Mouse (Mus musculus) hematopoietic multipotent progenitor cell, adult 10-12 weeks (in vitro differentiated cells): ENCODE measurements around the gene Kcnip2. TPM values are rescaled to one million over a fixed set of nuclear protein-coding genes. Genes with fewer than 3 reads are reported as not detected.

Experiments used
- polyA plus RNA-seq: library from polyadenylated mRNA; stranded (reverse); fragments of >175 nt; gene quantifications from 2 replicates; pipeline ENCODE4 v1.2.3, GENCODE M21; 2012; ENCODE audit warnings: low replicate concordance

Gene Kcnip2
- 0.56 and 0.98 TPM in 2 replicates for polyA plus RNA-seq

DNA sequence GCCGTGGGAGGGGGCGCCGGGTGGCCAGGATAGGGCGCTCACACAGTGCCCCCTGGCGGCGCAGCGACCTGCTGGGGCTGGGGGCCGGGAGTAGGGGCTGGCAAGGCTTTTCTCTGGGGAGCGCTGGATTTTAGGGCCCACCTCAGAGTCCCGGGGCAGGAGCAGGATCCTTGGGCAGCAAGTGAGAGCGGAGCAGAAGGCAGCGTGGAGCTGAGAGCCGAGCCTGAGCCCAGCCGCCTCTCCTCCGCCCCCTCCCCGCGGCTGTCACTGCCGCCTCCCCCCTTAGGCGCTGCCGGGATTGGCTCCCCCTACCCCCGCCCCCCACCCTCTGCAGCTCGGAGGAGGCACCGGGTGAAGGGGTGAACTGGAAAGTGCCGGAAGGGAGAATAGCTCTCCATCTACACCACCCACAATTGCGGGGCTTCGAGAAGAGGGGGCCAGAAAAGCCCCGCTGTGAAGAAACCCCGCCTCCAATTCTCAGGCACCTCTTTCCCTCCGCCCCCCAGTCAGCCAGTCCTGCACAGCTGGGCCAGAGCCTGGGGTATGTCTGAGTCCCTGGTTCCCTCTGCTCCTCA lies at the start of gene Kcnip2:
Gene Kcnip2 (minus strand): TSS at position 231 of the 575 bp plus-strand sequence.

GRCm38 (mm10) chr19:45783181-45783932 lies 32.5 kb downstream of the Kcnip2 start, which contains the start of gene Mgea5:
Mgea5 (minus strand) TSS chr19:45783837.

DNA sequence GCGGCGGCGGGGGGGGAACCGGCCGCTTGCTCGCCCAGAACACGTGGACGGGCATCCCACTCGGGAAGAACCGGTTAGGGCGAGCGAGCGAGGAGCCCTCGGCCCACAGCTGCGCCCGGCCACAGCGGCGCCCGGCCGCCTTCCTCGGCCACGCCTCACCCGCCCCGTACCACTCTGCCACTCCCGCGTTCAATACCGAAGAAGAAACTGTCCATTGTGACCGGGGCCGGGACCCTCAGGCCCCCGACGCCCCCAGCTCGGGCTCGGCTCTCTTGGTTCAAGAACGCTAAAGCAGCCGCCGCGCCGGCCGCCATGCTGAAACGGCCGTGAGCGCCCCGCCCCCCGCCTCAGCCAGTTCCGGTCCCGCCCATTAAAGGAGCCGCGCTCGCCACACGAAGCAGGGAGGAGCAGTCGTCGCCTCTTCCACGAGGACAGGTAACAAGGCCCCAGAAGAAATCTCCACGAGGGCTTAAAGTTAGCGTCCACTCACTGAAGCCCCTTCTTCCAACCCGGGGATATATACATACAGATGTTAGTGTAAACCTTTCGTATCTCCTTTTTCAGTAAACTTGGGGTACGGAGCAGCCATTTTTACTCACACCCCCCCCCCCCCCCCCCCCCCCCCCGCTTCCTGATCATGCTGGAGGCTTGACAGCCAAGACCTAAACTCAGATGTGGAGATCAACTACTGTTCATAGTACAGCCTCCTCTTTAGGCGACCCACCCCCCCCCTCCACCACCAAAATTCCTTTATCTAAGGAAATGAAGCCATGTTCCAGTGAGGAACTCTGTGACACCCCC lies 66.4 kb downstream of the Kcnip2 start, which contains the start of gene Npm3:
Gene Npm3 (minus strand): TSS at position 349 of the 801 bp plus-strand sequence.

DNA sequence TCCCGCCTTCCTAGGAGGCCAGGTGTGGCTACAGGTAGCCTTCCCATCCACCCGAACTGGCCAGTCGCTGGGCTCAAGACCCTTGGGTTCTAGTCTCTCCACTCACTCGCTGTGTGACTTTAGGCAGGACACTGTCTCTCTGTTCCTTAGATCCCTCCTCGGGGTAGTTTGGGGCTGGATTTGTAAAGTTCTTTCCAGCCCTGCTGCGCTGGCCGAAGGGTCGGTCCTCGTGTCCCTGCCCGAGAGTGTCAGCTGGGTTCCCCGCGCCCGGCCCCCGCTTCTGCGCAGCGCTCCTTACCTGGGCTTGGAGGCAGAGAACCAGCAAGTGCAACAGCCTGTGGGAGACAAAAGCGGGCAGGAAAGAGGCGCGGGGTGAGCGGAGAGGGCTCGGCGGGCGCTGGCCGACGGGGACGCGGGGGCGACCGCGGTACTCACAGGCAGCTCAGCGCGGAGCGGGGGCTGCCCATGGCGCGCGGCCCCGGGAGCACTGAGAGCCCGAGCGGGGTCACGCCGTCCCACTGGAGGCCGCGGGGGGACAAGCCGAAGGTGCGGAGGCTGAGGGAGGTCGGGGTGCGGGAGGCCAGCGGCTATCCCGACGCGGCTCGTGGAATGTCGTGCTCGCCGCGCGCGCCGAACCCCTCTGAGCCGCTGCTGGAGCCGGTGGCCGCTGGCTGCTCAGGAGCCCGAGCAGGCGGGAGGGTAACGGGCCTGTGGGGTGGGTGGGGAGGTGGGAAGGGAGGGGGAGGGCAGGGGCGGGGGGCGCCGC lies 73.5 kb downstream of the Kcnip2 start, which contains the start of gene Fgf8:
Gene Fgf8 (minus strand): TSS at position 698 of the 766 bp plus-strand sequence.

Other genes starting within 250 kb of the Kcnip2 start
- 44.7 and 46.7 TPM in 2 replicates for gene Fbxw4, start 155.7 kb downstream of the Kcnip2 start, polyA plus RNA-seq
- gene Fgf8, start 73.1 kb downstream of the Kcnip2 start, polyA plus RNA-seq: not detected in 2 replicates
- 51.5 and 61.6 TPM in 2 replicates for gene Npm3, start 66.5 kb downstream of the Kcnip2 start, polyA plus RNA-seq
- gene Mgea5, start 32.2 kb downstream of the Kcnip2 start, polyA plus RNA-seq: 37.7 and 55.2 TPM in 2 replicates
- gene Armh3, start 182.4 kb upstream of the Kcnip2 start, polyA plus RNA-seq: 2.3 and 3.8 TPM in 2 replicates
- gene Hps6, start 187.4 kb upstream of the Kcnip2 start, polyA plus RNA-seq: 19.5 and 24.6 TPM in 2 replicates
- 16.1 and 33.2 TPM in 2 replicates for gene Pprc1, start 228.8 kb upstream of the Kcnip2 start, polyA plus RNA-seq
- gene Ldb1, start 229.2 kb upstream of the Kcnip2 start, polyA plus RNA-seq: 487 and 962 TPM in 2 replicates